Mouse (Mus musculus): ENCODE measurements around the gene Agtr1b. TPM values are rescaled to one million over a fixed set of nuclear protein-coding genes. Genes with fewer than 3 reads are reported as not detected.

Agtr1b gene
- total RNA-seq (2021): under 1 TPM; 0.16 to 0.42 TPM
- long read RNA-seq, experiment 1: 0 reads
- long read RNA-seq, experiment 2, partial matches to known transcripts: 0 of 1 reads
- long read RNA-seq, experiment 2, other reads (novel, unspliced or antisense): 0 of 1 reads

GRCm38 (mm10) chr3:20366558-20367522 lies at the start of gene Agtr1b:
Agtr1b (minus strand) TSS chr3:20367177.
- peak; percentile 14 for DNase-seq

GRCm38 (mm10) chr3:20353598-20353997 lies 13.4 kb downstream of the Agtr1b start:
- no peak for DNase-seq

- no peak for DNase-seq
Observed at GRCm38 (mm10) chr3:20348206-20348605, 18.8 kb downstream of the Agtr1b start.

- no peak for DNase-seq
Observed at GRCm38 (mm10) chr3:20340402-20340801, 26.6 kb downstream of the Agtr1b start.

GRCm38 (mm10) chr3:20334681-20335080 lies 32.3 kb downstream of the Agtr1b start:
- no peak for DNase-seq

- DNase-seq: no peak
Observed at GRCm38 (mm10) chr3:20317233-20317632, 49.7 kb downstream of the Agtr1b start.

GRCm38 (mm10) chr3:20309142-20309541 lies 57.8 kb downstream of the Agtr1b start:
- no peak for DNase-seq

- DNase-seq: no peak
Observed at GRCm38 (mm10) chr3:20307256-20307655, 59.7 kb downstream of the Agtr1b start.

- no peak for DNase-seq
Observed at GRCm38 (mm10) chr3:20304758-20305352, 62.1 kb downstream of the Agtr1b start.

- DNase-seq: no peak
Observed at GRCm38 (mm10) chr3:20295546-20295945, 71.4 kb downstream of the Agtr1b start.

GRCm38 (mm10) chr3:20294542-20295348 lies 72.2 kb downstream of the Agtr1b start:
- no peak for DNase-seq

GRCm38 (mm10) chr3:20291370-20291769 lies 75.6 kb downstream of the Agtr1b start:
- no peak for DNase-seq

- no peak for DNase-seq
Observed at GRCm38 (mm10) chr3:20288761-20289160, 78.2 kb downstream of the Agtr1b start.

GRCm38 (mm10) chr3:20281796-20282195 lies 85.2 kb downstream of the Agtr1b start:
- no peak for DNase-seq

GRCm38 (mm10) chr3:20275633-20276032 lies 91.3 kb downstream of the Agtr1b start, which contains the start of gene Cpb1:
Cpb1 (minus strand) TSS chr3:20275733.
- DNase-seq: no peak

Other genes with a start within 250 kb of the Agtr1b start
- 100 to 1,000 TPM; 142 to 157 TPM for gene Gyg, start 211.9 kb downstream of the Agtr1b start, total RNA-seq (2021)
- 10 to 100 TPM; 14.1 to 14.5 TPM for gene Cpa3, start 125.0 kb downstream of the Agtr1b start, total RNA-seq (2021)
- under 1 TPM; 0.12 to 0.16 TPM for gene Cpb1, start 91.4 kb downstream of the Agtr1b start, total RNA-seq (2021)

All from gastrocnemius, postnatal 10 days (tissue).